Mouse (Mus musculus): Measurements from ENCODE around the gene Rai2. TPM values are rescaled to one million over a fixed set of nuclear protein-coding genes. Genes with fewer than 3 reads are reported as not detected.

The Rai2 gene
- polyA plus RNA-seq, 1 experiment from 2014 or later = 1.1 TPM

DNA sequence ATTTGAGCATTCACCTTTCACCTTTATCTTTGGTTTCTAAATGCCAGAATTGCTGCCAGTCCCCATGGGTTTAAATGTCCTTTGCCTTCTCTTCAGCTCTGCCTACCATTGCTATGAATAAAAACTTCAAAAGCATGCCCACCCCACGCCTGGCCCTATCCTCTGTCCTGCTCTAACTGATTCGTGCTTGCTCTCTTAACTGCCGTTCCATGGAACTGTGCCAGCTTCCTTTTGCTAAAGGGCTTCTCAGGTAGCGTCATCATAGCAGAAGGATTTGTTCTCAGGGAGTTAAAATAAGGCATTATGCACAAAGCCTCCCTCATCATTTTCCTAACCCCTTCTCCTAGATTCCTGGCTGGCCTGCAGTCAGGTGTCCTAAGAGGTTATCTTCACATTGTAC, 11.6 kb downstream of the Rai2 start:
- Histone ChIP-seq H3K9me3 (ENCODE audit: control insufficient read depth, low read length) (no peaks in the 10 kb centered on the region), H3K27ac (ENCODE audit: low read depth, low read length) (no peak overlapping the region), H3K4me2 (no peak overlapping the region), H3K27me3 (replicated peaks; ENCODE audit: control insufficient read depth, insufficient read depth, low read length) (peaks cover 11% of the 10 kb centered on the region), H3K9ac (ENCODE audit: low read depth, low read length) (no peak overlapping the region), H3K4me3 (ENCODE audit: low read depth, low read length) (no peak overlapping the region), H3K4me1 (replicated peaks; ENCODE audit: control insufficient read depth, insufficient read depth, low read length) (no peaks in the 10 kb centered on the region), H3K36me3 (ENCODE audit: control insufficient read depth, insufficient read depth, low read length) (no peaks in the 10 kb centered on the region)
- WGBS = 74% methylated on average over 4 of the region's 4 CpGs
- no peak for ATAC-seq (replicated peaks; ENCODE audit: low FRiP score)
- no peak for DNase-seq (ENCODE audit: low spot score)

DNA sequence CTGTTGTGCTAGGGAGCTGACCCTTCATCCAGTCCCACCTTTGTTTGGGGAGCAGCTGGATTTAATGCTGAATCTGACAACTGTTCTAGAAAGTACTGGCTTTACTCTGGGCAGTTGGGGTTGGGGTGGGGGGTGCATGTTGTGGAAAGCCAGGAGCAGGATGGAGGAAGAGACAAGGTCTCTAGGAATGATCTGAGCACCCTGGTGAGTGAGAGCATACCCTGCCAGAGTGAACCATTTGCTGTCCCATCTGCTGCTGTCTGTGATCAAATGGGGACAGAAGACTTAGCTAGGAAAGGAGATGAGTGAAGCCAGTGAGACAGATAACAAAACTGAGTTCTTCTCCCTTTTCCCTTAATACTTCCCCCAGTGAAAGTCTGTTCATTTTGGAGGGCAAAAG, 13.2 kb downstream of the Rai2 start:
- H3K4me1 ChIP-seq (replicated peaks; ENCODE audit: control insufficient read depth, insufficient read depth, low read length) = no peaks in the 10 kb centered on the region
- H3K27ac ChIP-seq (ENCODE audit: low read depth, low read length) = no peak overlapping the region
- H3K9me3 ChIP-seq (ENCODE audit: control insufficient read depth, low read length) = no peaks in the 10 kb centered on the region
- ATAC-seq (replicated peaks; ENCODE audit: low FRiP score) = no peak
- H3K27me3 ChIP-seq (replicated peaks; ENCODE audit: control insufficient read depth, insufficient read depth, low read length) = peaks cover 13% of the 10 kb centered on the region
- no peak overlapping the region for H3K4me3 ChIP-seq (ENCODE audit: low read depth, low read length)
- no peaks in the 10 kb centered on the region for H3K36me3 ChIP-seq (ENCODE audit: control insufficient read depth, insufficient read depth, low read length)
- no peak overlapping the region for H3K9ac ChIP-seq (ENCODE audit: low read depth, low read length)
- no peak overlapping the region for H3K4me2 ChIP-seq
- no peak for DNase-seq (ENCODE audit: low spot score)

DNA sequence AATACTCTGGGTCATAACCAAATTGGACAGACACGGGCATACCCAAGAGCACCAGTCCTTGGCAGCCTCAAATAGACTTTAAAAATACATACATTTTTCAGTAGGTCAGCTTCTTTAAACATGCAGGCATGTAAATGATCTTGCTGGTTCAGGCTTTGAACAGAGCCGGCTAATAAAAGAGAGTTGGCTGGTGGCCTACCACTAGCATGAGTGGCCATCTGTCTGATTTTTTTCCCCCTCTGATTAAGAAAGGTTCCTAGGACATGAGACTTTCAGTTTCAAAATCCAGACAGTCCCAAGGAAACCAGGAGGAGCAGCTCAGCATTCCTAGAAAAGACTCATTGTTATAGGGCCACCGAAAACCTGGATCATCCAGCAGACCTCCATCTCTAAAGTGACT, 15.0 kb downstream of the Rai2 start:
- ATAC-seq (replicated peaks; ENCODE audit: low FRiP score) = no peak
- H3K27ac ChIP-seq (ENCODE audit: low read depth, low read length) = no peak overlapping the region
- 89% methylated on average over 3 of the region's 3 CpGs for WGBS
- H3K9ac ChIP-seq (ENCODE audit: low read depth, low read length) = no peak overlapping the region
- no peak overlapping the region for H3K4me3 ChIP-seq (ENCODE audit: low read depth, low read length)
- H3K27me3 ChIP-seq (replicated peaks; ENCODE audit: control insufficient read depth, insufficient read depth, low read length) = peaks cover 13% of the 10 kb centered on the region
- no peaks in the 10 kb centered on the region for H3K9me3 ChIP-seq (ENCODE audit: control insufficient read depth, low read length)
- H3K36me3 ChIP-seq (ENCODE audit: control insufficient read depth, insufficient read depth, low read length) = no peaks in the 10 kb centered on the region
- DNase-seq (ENCODE audit: low spot score) = no peak
- no peak overlapping the region for H3K4me2 ChIP-seq
- no peaks in the 10 kb centered on the region for H3K4me1 ChIP-seq (replicated peaks; ENCODE audit: control insufficient read depth, insufficient read depth, low read length)

DNA sequence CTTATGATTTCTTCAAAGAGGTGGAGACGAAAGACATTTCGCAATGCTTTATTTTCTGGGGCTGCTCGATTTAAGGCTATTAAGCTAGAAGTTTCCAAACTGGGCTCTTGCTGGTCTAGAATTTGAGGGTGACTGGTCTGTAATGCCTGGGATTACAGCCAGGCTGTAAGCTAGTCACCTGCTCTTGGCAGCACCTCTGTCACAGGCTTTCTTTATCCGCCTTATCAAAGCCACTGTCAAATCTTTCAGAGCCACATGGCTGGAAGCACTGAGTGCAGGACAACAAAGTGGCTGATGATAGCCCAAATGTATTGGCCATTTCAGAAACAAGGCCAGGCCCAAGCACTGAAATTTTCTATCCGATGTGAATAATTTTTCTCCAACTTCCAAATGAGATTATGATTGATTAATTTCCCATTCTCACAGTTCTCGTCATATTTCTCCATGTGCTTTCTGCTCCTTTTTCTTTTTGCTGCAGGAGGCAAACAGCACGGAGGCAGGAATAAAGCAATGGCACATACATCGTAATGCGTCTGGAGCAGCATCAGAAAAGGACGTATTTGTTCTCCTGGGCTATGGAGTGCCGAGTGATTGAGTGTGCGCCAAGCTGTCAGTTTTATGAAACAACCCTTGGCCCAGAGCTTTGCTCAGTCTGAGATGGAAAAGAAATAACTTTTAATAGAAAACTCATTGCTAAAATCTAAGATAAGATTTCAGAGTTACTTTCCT, 16.9 kb downstream of the Rai2 start:
- 89% methylated on average over 12 of the region's 12 CpGs for WGBS
- Histone ChIP-seq H3K4me1 (replicated peaks; ENCODE audit: control insufficient read depth, insufficient read depth, low read length) (no peaks in the 10 kb centered on the region), H3K4me3 (ENCODE audit: low read depth, low read length) (no peak overlapping the region), H3K4me2 (no peak overlapping the region), H3K27me3 (replicated peaks; ENCODE audit: control insufficient read depth, insufficient read depth, low read length) (peaks cover 13% of the 10 kb centered on the region), H3K27ac (ENCODE audit: low read depth, low read length) (no peak overlapping the region), H3K36me3 (ENCODE audit: control insufficient read depth, insufficient read depth, low read length) (no peaks in the 10 kb centered on the region), H3K9ac (ENCODE audit: low read depth, low read length) (no peak overlapping the region), H3K9me3 (ENCODE audit: control insufficient read depth, low read length) (no peaks in the 10 kb centered on the region)
- ATAC-seq (replicated peaks; ENCODE audit: low FRiP score) = no peak
- DNase-seq (ENCODE audit: low spot score) = no peak

DNA sequence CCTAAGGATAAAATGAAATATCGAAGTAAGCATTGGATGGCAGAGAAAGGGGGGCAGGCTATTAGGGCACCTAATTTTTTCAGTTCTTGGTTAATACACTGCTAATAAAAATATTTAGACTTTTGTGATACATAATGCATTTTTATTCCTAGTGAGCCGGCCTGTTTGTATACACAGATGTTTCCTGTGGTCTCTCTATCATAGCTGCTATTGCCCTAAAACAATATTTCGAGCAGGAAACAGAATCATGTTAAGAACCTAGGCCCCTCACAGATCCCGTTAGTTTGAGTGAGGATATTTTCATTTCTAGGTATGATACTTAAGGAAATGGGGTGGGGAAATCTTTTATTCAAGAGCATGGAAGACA, 17.4 kb downstream of the Rai2 start:
- Histone ChIP-seq H3K27me3 (replicated peaks; ENCODE audit: control insufficient read depth, insufficient read depth, low read length) (peaks cover 13% of the 10 kb centered on the region), H3K4me3 (ENCODE audit: low read depth, low read length) (no peak overlapping the region), H3K27ac (ENCODE audit: low read depth, low read length) (no peak overlapping the region), H3K4me2 (no peak overlapping the region), H3K36me3 (ENCODE audit: control insufficient read depth, insufficient read depth, low read length) (no peaks in the 10 kb centered on the region), H3K9me3 (ENCODE audit: control insufficient read depth, low read length) (no peaks in the 10 kb centered on the region), H3K9ac (ENCODE audit: low read depth, low read length) (no peak overlapping the region), H3K4me1 (replicated peaks; ENCODE audit: control insufficient read depth, insufficient read depth, low read length) (no peaks in the 10 kb centered on the region)
- ATAC-seq (replicated peaks; ENCODE audit: low FRiP score) = no peak
- DNase-seq (ENCODE audit: low spot score) = no peak
- WGBS = 76% methylated on average over 4 of the region's 4 CpGs

DNA sequence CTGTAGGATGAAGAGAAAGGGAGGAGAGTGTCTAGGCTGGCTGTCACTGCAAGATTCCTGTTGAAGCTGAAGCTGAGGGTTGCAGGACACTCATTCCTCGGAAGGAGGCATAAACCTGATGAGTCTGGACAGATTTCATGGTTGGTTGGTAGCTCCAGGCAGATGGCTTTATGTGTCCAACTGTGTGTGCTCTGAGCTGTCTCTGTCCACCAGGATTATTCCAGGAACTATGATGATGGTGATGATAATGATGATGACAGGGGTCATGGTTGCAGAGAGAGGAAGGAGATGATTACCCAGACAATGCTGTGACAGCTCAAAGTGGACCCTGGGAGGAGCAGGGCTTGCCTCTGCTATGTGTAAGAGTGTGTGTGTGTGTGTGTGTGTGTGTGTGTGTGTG, 22.5 kb downstream of the Rai2 start:
- no peaks in the 10 kb centered on the region for H3K4me1 ChIP-seq (replicated peaks; ENCODE audit: control insufficient read depth, insufficient read depth, low read length)
- WGBS = 79% methylated on average over 1 of the region's 1 CpGs
- H3K4me2 ChIP-seq = no peak overlapping the region
- H3K27ac ChIP-seq (ENCODE audit: low read depth, low read length) = no peak overlapping the region
- H3K4me3 ChIP-seq (ENCODE audit: low read depth, low read length) = no peak overlapping the region
- H3K27me3 ChIP-seq (replicated peaks; ENCODE audit: control insufficient read depth, insufficient read depth, low read length) = peaks cover 21% of the 10 kb centered on the region
- H3K36me3 ChIP-seq (ENCODE audit: control insufficient read depth, insufficient read depth, low read length) = no peaks in the 10 kb centered on the region
- ATAC-seq (replicated peaks; ENCODE audit: low FRiP score) (no peak), DNase-seq (ENCODE audit: low spot score) (no peak)
- H3K9me3 ChIP-seq (ENCODE audit: control insufficient read depth, low read length) = no peaks in the 10 kb centered on the region
- no peak overlapping the region for H3K9ac ChIP-seq (ENCODE audit: low read depth, low read length)

DNA sequence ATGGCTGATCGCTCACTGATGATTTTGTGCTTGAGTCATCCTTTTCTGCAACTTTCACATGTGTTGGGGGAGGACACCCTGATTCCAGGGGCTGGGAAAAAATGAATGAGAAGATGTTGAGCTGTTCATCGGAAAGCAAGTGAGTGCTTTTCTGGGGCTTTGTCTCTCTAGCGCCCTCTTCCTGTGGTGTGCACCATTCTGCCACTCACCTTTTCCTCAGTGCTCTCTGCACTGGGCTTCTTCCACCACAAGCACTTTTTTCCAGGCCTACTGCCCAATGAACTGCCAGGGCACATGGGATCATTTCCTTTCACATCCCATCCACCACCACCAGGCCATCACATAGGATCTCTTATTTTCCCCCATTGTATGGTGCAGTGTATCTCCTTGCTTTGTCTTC, 26.2 kb downstream of the Rai2 start:
- no peak overlapping the region for H3K4me3 ChIP-seq (ENCODE audit: low read depth, low read length)
- WGBS = 60% methylated on average over 3 of the region's 3 CpGs
- H3K4me2 ChIP-seq = no peak overlapping the region
- no peaks in the 10 kb centered on the region for H3K9me3 ChIP-seq (ENCODE audit: control insufficient read depth, low read length)
- no peaks in the 10 kb centered on the region for H3K36me3 ChIP-seq (ENCODE audit: control insufficient read depth, insufficient read depth, low read length)
- no peaks in the 10 kb centered on the region for H3K4me1 ChIP-seq (replicated peaks; ENCODE audit: control insufficient read depth, insufficient read depth, low read length)
- H3K27ac ChIP-seq (ENCODE audit: low read depth, low read length) = no peak overlapping the region
- no peak for ATAC-seq (replicated peaks; ENCODE audit: low FRiP score)
- peaks cover 14% of the 10 kb centered on the region; the same call in 1 of the 2 replicates for H3K27me3 ChIP-seq (replicated peaks; ENCODE audit: control insufficient read depth, insufficient read depth, low read length)
- no peak for DNase-seq (ENCODE audit: low spot score)
- H3K9ac ChIP-seq (ENCODE audit: low read depth, low read length) = no peak overlapping the region

DNA sequence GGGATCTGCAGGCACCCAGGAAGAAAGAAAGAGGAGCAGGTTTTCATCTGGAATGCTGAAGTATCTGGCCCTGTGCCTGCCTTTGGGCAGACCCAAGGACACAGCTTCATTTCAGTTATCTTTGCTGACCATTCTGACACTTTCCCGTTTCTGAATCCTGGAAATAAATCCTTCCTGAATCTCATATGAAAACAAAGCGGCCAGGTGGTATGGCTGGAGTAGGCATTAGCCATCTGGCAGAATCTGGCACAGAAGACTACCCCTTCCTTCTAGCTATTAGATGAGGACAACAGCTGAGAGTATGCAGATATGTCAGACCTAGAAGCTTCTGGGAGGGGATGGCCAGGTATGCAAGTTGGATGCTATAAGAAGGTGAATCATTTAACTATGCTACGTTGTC, 28.4 kb downstream of the Rai2 start:
- Histone ChIP-seq H3K9me3 (ENCODE audit: control insufficient read depth, low read length) (no peaks in the 10 kb centered on the region), H3K27ac (ENCODE audit: low read depth, low read length) (no peak overlapping the region), H3K4me3 (ENCODE audit: low read depth, low read length) (no peak overlapping the region), H3K4me2 (no peak overlapping the region), H3K36me3 (ENCODE audit: control insufficient read depth, insufficient read depth, low read length) (no peaks in the 10 kb centered on the region), H3K27me3 (replicated peaks; ENCODE audit: control insufficient read depth, insufficient read depth, low read length) (peaks cover 14% of the 10 kb centered on the region; the same call in 1 of the 2 replicates), H3K4me1 (replicated peaks; ENCODE audit: control insufficient read depth, insufficient read depth, low read length) (no peaks in the 10 kb centered on the region), H3K9ac (ENCODE audit: low read depth, low read length) (no peak overlapping the region)
- no peak for ATAC-seq (replicated peaks; ENCODE audit: low FRiP score)
- no peak for DNase-seq (ENCODE audit: low spot score)
- WGBS = 77% methylated on average over 3 of the region's 3 CpGs

DNA sequence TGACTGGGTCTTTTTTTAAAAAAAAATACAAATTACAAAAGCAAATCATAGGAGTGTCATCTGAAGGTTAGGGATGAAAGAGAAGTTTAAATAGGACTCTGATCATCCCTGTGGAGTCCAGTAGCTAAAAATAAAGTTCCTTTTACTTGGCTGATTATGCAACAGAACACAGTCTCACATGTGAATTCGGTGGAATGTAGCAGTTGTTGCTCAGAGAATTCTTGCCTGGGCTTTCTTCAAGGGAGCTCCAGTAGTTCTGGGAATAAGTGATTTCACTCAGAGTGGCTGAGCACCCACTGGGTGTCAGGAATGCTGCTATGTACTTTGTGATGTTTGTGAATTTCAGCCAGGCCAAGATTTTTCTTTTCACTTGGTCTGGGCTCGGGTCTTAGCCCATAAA, 30.5 kb downstream of the Rai2 start:
- no peak overlapping the region for H3K4me2 ChIP-seq
- ATAC-seq (replicated peaks; ENCODE audit: low FRiP score) (no peak), DNase-seq (ENCODE audit: low spot score) (no peak)
- no peak overlapping the region for H3K27ac ChIP-seq (ENCODE audit: low read depth, low read length)
- no peaks in the 10 kb centered on the region for H3K36me3 ChIP-seq (ENCODE audit: control insufficient read depth, insufficient read depth, low read length)
- H3K9me3 ChIP-seq (ENCODE audit: control insufficient read depth, low read length) = no peaks in the 10 kb centered on the region
- H3K9ac ChIP-seq (ENCODE audit: low read depth, low read length) = no peak overlapping the region
- no peaks in the 10 kb centered on the region for H3K4me1 ChIP-seq (replicated peaks; ENCODE audit: control insufficient read depth, insufficient read depth, low read length)
- no peak overlapping the region for H3K4me3 ChIP-seq (ENCODE audit: low read depth, low read length)
- peaks cover 11% of the 10 kb centered on the region; the same call in 1 of the 2 replicates for H3K27me3 ChIP-seq (replicated peaks; ENCODE audit: control insufficient read depth, insufficient read depth, low read length)
- WGBS = 54% methylated on average over 2 of the region's 2 CpGs
